Mouse (Mus musculus): ENCODE measurements around the gene Noxred1.

GRCm38 (mm10) chr12:87230379-87230895 is 8.1 kb downstream of the Noxred1 start:
- TF ChIP-seq CTCF (conservative IDR thresholded peaks at IDR 0.05; ENCODE audit: low read length) (no peak), POU5F1 (IDR thresholded peaks at IDR 0.05; ENCODE audit: borderline replicate concordance, low read length) (no peak)

Data from E14TG2a.4 (cell line).